Mouse (Mus musculus): ENCODE data around the gene Smim24.

Smim24 gene

DNA sequence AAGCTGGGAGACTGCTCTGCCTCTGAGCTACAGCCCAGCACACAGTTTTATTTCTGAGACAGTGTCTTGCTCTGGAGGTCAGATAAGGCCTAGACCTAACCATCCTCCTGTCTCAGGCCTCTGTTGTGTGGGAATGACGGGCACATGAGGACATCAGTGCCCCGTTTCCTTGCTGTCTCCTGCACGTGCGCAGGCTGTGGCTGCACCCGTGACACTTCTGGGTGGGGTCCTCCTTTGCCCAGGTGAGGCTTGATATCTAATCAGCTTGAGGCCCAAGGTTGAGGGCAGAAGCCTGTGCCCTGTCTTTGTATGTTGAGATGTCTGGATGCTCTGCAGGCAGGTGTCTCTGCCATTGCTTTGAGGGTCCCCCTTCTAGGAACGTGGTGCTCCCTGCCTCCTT is 581 bp upstream of the Smim24 start:
- peak in 1 of 2 experiments; percentile 2 for DNase-seq

- peak; percentile 51 to 52 for DNase-seq
Measured at GRCm38 (mm10) chr10:81393456-81394063, 709 bp downstream of the Smim24 start.

DNA sequence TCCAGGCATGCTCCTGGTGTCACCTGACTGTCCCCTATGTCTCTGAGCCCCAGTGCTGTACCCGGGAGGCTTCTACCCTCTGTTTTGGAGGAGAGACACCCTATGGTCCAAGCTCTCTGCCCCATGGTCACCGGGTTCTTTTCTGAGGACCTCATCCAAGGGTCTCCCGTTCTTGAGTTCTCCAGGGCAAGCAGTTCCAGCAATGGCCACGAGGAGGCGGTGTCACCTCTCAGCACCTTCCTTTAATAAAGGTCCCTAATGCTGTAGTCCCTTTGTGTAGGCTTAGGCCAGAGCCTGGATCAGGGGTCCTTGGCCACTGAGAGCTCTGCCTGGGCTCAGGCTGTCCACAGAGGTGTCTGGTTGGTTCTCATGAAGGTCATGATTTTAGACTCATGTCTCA is 2.3 kb downstream of the Smim24 start:
- peak; percentile 90 to 95 for DNase-seq

GRCm38 (mm10) chr10:81395865-81396264 is 3.0 kb downstream of the Smim24 start:
- peak; percentile 54 to 72 for DNase-seq

DNA sequence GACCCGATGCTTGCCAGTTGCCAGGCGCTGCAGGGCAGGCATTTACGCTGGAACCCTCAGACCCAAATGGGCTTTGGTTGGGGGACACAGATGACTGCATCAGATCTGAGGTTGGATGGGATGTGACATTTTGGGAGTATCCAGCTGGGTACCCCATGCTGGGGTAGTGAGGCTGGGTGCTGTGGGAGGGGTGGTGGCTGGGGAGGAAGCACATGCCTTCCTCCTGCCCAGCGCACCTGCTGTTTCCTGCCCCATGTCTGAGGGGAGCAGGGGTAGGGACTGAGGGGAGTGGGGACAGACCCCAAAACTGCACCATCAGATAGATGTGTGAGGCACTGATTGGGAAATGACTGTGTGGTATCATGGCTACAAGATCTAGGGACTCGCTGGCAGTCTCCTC is 3.9 kb downstream of the Smim24 start:
- DNase-seq: peak in 1 of 2 experiments; percentile 56

GRCm38 (mm10) chr10:81399296-81399695 is 6.4 kb downstream of the Smim24 start:
- DNase-seq: peak in 1 of 2 experiments; percentile 73

DNA sequence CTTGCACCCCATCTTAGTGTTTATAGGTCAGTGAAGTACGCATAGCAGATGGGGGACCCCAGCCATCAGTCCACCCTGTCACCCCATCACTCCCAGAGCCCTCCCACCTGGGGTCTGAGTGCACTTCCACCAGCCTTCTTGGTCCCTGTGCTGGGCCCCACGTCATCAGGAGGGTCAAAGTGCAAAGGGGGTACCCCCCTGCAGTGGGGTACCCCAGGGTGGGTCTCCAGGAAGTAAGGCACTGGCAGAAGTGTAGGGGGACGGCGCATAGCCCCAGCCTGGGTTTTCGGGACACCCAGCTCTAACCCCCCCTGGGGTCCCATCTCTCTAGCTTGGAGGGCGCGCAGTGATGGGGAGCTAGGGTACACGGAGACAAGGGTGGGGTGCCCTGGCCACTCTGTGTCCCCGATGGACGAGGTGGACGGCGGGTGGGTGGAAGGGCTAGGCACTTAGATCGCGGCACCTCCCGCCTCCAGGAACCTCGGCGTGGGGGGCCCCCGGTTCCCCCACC is 7.0 kb downstream of the Smim24 start:
- DNase-seq: no peak

DNA sequence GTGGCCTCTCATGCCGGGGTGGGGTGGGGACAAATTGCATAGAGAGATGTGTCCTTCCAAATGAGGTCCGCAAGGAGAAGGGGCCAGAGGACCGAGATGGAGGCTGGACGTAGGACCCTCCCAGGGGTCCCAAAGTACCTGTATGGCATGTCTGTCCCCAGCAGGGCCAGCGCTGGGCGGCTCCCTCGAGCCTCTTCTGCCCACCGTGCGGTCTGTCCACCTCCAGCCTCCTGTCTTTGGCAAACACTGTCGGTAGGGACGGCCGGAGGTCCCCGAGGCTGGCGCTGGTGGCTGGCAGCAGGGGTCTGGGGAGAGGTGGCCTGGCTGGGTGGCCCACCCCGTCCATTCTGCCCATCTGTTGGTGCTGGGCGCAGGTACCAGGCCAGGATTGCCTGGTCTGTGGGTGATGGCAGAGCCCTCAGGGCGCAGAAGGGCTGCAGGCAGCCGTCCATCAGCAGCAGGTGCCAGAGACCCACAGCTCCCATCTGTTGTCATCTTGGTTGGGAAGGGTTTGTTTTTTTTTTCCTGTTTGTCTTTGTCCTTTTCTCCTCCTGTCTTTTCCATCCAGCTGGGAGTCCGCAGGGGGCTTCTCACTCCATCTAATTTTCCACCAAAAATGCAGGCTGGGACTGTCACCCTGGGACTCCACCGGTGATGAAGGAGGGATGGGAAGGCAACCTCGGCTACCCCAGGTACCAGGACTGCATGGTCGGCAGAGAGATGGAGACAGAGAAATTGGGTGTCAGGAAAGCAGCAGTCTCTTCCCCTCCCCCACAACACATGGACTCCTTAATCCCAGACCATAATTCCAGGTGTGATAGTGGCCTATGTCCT is 7.7 kb downstream of the Smim24 start:
- peak; percentile 93 to 95 for DNase-seq

DNA sequence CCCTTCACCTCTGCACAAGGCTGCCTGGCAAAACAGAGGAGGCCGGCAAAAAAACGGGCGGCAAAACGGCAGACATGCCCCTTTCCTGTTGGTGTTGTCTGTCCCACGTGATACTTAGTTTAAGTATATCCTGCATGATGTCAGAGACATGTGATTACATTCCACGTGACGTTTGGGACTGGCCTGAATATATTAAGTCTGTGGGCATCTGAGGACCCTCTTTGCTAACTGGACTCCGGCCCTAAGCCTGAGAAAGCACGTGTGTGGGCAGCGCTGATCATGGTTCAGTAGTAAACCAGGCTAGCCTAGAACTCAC is 8.3 kb downstream of the Smim24 start:
- no peak for DNase-seq

DNA sequence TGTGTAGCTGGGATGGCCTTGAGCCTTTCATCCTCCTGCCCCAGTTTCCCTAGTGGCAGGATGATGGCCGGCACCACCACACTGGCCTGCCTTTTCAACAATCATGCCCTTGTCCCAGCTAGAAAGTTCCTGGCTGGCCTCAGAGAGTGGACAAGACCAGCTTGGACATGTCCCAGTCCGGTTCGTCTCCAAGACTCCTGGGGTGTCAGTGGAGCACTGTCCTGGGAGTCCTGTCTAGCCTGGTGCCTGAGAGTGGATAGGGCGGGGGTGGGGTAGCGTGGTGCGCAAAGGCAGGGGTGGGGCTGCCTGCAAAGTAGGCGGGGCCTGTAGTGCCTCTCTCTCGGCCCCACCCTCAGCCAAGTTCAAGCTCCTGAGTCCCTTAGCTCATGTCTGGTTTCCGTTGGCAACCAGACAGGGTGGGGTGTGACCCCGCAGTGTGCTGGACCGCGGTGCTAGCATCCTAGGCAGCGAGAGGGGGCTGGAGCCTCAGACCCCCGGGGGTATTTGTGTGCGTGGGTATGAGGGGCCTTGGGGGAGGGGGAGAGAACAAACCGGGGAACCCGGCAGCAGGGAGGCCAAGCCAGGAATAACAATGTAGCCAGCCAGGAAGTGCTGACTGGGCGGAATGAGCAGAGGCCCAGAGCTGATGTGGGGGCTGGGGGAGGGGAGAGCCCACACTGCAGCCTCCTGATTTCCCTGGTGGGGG is 8.8 kb downstream of the Smim24 start:
- peak; percentile 74 to 82 for DNase-seq

- no peak for DNase-seq
Measured at GRCm38 (mm10) chr10:81402227-81402765, 9.4 kb downstream of the Smim24 start.

- no peak for DNase-seq
Measured at GRCm38 (mm10) chr10:81403511-81403910, 10.7 kb downstream of the Smim24 start.

GRCm38 (mm10) chr10:81404082-81404481 is 11.2 kb downstream of the Smim24 start:
- DNase-seq: peak in 1 of 2 experiments; percentile 67

DNA sequence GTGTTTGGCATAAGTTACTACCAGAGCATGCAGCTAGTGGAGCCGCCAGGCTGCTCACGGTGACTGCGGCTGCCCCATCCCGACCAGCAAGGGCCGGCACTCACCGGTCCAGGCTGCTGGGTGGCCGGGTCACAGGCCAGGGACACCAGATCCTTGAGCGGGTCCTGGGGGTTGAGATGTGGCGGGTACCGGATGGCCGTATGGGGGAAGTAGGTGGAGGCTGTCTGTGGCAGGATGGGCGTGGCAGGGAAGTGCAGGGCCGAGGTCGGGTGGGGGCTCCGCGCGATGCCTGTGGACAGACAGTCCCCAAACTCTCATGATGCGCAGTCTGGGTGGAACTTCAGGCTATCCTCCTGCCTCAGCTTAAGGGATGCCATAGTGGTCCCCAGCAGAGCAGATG is 11.9 kb downstream of the Smim24 start:
- no peak for DNase-seq

- peak; percentile 86 to 92 for DNase-seq
Measured at GRCm38 (mm10) chr10:81405588-81406201, 12.8 kb downstream of the Smim24 start.

DNA sequence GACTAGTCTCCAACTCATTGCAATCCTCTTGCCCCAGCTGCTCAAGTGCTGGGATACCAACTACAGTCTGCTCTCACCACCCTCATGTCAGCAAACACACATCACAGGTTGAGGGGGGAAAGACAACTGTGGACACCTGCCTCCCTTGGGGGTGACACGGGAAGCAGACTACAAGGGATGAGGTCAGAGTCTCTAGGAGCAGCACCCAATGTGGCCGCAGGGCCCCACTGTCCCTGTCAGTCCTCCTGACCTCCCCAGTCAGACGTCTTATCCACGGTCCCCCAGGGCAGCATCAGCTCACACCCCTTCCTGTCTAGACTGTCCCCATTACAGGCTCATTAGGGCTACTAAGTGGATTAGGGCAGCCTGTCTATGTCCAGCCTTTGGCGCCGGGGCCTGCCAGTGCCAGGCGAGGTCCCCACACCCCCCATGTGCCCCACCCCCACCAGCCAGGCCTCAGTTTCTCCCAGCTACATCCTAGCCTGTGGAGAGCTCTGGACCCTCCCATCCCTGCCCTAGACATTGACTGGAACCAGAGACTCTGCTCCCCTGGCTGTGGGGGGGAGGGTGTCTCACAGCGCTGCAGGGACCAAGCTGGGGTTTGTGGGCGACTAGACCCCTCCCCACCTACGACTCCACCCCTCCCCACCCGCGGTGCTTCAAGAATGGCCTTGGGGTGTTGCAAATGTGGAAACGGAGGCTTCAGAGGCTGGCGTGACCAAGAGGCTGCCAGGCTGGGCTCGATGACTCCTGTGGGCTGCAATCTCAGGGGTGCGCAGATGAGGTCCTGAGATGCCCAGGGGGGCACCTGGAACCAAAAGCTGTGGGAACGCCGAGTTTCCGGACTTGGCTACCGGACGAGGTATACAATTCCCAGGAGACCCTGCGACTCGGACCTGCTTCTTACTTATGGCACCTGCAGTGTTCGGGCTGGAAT is 13.9 kb downstream of the Smim24 start:
- no peak for DNase-seq

DNA sequence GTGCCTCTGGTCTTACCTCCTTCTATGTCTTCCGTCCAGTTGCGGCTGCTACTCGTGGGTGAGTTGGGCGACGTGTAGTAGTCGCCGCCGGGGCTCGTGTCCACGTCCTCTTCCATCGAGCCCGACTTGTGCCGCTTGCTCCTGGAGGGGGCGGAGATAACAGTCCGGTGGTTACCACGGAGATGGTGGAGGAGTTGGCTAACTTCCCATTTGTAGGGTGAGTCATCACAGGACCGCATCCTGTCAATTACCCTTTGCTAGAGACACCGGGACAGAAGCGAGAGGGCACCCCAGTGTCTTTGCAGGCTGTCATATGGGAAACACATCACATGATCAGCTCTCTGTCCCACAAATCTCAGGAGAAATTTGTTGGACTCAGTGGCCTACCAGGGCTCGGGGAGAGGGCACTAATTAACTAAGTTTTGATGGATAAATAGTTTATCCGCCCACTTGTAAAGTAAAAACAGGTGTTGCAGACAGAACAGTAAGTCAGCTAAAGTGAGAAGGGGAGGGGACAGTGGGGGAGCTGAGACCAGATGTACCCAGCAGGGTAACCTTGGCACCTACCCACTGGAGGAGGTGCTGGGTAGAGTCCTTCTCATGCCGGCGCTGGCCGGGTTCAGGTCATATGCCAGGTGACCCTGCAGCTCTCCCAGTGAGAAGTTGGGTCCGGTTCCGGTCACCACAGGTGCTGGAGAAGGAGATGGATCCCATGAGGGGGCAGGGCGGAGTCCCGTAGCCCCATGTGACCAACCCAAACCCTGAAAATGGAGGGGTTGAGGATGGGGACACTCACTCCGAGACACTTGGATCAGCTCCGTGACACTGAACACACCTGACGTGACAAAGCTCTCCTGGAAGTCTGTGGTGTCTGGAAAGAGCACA is 14.9 kb downstream of the Smim24 start:
- peak; percentile 89 to 93 for DNase-seq

GRCm38 (mm10) chr10:81408424-81408729 is 15.5 kb downstream of the Smim24 start:
- DNase-seq: no peak

DNA sequence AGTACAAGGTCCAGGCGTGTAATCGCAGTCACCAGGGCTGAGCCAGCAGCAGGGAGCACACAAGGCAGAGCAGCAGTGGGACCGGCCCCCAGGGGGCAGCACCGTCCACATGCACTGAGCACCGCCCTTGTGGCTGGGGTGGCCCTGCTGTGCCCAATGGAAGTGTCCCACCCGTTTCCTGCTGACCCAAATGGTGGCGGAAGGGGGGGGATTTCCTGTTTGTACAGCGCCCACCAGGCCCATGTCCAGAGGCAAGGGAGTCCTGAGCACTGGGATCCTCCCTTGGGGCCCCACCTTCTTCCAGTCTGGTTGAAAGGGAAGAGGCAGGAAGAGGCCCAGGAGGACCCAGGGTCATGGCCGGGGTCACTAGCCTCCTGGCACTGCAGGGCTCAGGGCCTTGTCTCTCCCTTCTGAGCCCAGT is 16.0 kb downstream of the Smim24 start:
- peak; percentile 82 to 84 for DNase-seq

DNA sequence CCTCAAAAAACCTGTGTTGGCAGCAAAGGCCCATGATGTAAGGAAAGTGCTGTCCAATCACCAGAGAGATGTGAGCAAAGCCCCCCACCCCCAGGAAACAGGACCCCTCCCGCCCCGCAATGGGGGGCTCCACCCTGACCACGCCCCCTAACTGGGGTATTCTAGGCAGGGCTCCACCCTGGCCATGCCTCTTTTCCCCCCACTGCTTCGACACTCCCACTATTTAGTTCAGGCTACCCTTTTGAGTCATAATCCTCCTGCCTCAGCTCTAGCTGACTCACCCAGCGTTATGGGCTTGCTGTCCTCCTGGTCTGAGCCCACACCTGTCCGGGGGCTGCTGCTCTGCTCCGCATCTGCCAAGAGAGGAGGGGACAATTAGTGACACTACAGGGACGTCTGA is 16.5 kb downstream of the Smim24 start:
- DNase-seq: no peak

- DNase-seq: no peak
Measured at GRCm38 (mm10) chr10:81410350-81410749, 17.5 kb downstream of the Smim24 start.
